Mouse (Mus musculus): ENCODE data around the gene Crygf. TPM values are rescaled to one million over a fixed set of nuclear protein-coding genes. Genes with fewer than 3 reads are reported as not detected.
"Not testable (repeated sequence)": the region's sequence is repeated elsewhere in the genome, so short reads cannot be mapped to it uniquely, and the experiment has no call there.

Crygf gene
- not detected in 2 replicates for polyA plus RNA-seq (2012; rRNA removed)

GRCm38 (mm10) chr1:65926294-65926693, at the start of gene Crygf:
TSS of gene Crygf (plus strand) at chr1:65926520.
- DNase-seq (ENCODE audit: low spot score): no peak

- no peak for DNase-seq (ENCODE audit: low spot score)
These were observed 734 bp upstream of the Crygf start for GRCm38 (mm10) chr1:65925361-65926210.

DNA sequence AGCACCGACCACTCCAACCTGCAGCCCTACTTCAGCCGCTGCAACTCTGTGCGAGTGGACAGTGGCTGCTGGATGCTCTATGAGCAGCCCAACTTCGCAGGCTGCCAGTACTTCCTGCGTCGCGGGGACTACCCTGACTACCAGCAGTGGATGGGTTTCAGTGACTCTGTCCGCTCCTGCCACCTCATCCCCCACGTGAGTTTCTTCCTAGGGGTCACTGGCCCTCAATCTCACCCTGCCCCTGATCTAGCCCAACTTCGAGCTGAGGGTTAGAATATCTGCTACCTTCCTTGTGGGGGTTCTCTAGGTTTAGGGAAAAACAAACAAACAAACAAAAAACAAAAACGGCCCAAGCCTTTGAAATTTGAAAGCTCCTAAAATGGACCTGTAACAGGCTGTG, 376 bp downstream of the Crygf start:
- not testable (repeated sequence) for DNase-seq (ENCODE audit: low spot score)

GRCm38 (mm10) chr1:65930055-65930454, 3.7 kb downstream of the Crygf start:
- no peak for DNase-seq (ENCODE audit: low spot score)

DNA sequence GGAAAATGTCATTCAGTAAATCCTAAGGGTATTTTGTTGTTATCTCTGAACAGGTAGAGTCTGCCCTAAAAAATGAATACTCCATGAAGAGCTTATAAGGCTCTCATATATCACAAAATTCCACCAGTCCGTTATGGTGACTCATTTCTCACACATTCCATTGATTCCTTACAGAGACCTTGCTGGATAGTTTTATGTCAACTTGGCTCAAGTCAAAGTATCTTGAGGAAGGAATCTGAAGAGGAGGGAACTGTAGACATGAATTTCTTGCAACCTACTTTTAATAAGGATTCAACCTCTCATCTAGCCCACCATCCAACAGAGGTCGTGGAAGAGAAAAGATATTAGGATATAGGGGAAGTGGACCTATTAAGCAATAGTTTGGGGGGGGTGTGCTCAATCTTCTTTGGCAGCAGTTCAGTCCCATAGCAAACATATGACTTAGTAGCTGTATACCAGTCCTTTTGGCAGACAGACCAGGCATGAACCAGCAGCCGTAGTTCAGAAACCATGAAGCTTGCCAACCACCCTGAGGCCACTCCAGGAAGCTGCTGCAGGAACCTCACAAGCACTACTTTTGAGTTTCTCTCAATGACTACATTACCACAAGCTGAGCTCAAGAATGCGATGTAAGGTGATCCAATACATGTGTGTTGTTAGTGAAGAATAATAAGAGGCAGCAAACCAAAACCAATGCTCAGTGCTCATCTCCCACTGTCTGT, 5.9 kb downstream of the Crygf start:
- no peak for DNase-seq (ENCODE audit: low spot score)

Other genes starting within 250 kb of the Crygf start
- 2.6 and 3.1 TPM in 2 replicates for gene Map2, start 248.8 kb downstream of the Crygf start, polyA plus RNA-seq (2012; rRNA removed)